Mouse (Mus musculus): ENCODE results near the gene Flot1.
"Not testable (repeated sequence)": the region's sequence is repeated elsewhere in the genome, so short reads cannot be mapped to it uniquely, and the experiment has no call there.

Flot1 gene

DNA sequence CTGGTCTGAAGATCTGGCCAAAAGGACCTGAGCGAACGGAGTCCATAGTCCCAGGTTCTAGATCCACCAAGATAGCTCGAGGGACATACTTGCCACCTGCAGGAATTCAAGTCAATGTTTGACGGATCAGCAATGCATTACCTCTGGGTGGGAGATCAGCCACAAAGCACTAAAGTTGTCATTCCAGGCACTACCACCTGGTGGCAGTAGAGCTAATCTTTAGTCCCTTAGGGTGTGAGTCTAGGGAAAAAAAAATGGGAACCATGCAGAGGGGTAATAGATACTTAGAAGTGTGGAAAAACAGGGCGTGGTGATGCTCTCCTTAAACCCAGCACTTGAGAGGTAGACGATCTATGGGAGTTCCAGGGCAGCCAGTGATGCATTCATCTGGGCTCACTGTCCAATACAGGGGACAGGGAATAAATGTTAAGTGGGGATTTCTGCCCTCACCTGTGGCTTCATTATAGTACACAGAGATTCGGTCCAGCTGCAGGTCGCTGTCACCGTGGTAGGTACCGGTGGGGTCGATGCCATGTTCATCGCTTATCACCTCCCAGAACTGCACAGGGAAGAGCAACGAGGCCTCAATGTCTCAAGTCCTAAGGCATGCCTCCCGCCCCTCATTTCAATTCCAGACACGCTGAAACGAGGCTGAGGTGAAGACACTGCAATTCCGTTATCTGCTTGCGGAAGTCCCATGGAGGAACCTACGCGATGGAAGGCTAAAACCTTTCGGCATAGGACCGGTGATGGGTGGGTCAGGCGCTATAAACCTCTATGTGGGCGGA is 13.3 kb downstream of the Flot1 start:
- peak; percentile 75 for DNase-seq (ENCODE audit: low read depth, low spot score)

DNA sequence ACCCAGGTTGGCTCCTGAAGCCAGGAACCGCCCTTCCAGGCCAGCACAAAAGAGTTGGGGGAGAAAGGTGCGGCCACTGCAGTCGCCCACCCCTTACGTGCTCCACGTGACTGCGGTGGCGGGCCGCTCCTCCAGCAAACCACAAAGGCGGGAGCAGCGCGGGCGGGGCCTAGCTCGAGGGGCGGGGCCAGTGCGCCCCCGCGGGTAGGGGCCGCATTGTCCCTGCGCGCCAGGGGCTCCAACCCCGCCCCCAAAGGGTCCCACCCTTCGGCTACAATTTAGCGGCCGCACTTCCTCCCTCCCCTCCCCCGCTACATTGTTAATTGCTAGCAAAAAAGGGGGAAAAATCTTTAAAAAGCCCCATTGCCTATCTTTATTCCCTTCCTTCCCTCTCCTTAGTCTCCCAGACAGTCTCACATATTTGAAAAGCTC is 14.0 kb downstream of the Flot1 start:
- DNase-seq (ENCODE audit: low read depth, low spot score), result peak; percentile 87

- DNase-seq (ENCODE audit: low read depth, low spot score), result no peak
These were observed 14.5 kb downstream of the Flot1 start for GRCm38 (mm10) chr17:35837487-35837886.

- peak; percentile 92 for DNase-seq (ENCODE audit: low read depth, low spot score)
These were observed 15.1 kb downstream of the Flot1 start, which contains the start of gene Tubb5 for GRCm38 (mm10) chr17:35838122-35838544. Gene Tubb5 (minus strand): TSS chr17:35838306.

DNA sequence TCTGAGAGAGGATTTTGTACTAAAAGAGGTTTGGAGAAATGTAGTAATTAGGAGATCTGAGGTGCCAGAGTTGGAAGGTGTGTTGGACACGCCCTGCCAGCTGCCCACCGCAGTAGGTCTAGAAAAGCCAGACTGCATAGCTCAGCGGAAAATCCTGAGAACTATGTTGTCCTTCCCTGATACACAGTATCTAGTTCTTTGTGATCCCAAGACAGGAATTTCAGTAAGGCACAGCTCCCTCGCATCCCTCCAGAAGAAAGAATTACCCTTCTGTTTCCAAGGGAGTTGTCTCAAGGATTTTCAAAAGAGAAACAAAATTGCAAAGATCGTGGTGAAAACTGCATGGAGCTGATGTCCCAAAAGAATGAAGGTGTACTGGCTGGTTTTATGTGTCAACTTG is 15.5 kb downstream of the Flot1 start:
- DNase-seq (ENCODE audit: low read depth, low spot score), result no peak

DNA sequence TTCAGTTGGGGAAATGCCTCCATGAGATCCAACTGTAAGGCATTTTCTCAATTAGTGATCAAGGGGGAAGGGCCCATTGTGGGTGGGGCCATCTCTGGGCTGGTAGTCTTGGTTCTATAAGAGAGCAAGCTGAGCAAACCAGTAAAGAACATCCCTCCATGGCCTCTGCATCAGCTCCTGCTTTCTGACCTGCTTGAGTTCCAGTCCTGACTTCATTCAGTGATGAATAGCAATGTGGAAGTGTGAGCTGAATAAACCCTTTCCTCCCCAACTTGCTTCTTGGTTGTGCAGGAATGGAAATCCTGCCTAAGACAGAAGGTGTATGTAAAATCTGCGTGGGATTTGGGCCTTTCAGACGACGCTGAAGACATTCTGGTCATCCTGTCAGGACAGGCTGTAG is 16.0 kb downstream of the Flot1 start:
- DNase-seq (ENCODE audit: low read depth, low spot score), result not testable (repeated sequence)

GRCm38 (mm10) chr17:35840561-35840960 is 17.5 kb downstream of the Flot1 start:
- no peak for DNase-seq (ENCODE audit: low read depth, low spot score)

- DNase-seq (ENCODE audit: low read depth, low spot score), result peak; percentile 99
These were observed 18.3 kb downstream of the Flot1 start, which contains the start of gene Mdc1 for GRCm38 (mm10) chr17:35841076-35841950. Gene Mdc1 (plus strand): TSS chr17:35841515.

DNA sequence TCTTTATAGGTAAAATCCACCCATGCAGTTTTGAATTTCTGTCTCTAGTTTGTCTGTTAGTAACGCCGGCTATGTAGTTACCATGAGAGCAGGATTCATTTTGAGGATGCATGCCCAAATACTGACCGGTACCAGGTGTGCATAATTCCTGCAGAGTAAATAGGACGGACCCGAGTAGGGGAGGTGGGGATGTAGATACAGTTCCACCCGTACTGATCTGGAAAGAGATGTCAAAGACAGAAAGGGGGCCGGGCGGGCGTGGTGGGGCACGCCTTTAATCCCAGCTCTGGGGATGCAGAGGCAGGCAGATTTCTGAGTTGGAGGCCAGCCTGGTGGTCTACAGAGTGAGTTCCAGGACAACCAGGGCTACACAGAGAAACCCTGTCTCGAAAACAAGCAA is 19.0 kb downstream of the Flot1 start:
- no peak for DNase-seq (ENCODE audit: low read depth, low spot score)

DNA sequence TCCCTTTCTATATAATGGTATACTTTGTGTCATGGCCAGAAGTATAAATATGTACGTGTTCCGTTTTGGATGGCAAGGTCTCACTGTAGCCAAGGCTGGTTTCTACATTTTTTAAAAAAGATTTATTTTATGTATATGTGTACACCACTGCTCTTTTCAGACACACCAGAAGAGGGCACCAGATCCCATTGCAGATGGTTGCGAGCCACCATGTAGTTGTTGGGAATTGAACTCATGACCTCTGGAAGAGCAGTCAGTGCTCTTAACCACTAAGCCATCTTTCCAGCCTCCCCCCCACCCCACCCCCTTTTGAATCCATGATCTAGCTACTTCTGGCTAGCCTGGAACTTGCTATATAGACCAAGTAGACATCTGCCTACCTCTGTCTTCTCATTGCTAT is 20.5 kb downstream of the Flot1 start:
- DNase-seq (ENCODE audit: low read depth, low spot score), result no peak

DNA sequence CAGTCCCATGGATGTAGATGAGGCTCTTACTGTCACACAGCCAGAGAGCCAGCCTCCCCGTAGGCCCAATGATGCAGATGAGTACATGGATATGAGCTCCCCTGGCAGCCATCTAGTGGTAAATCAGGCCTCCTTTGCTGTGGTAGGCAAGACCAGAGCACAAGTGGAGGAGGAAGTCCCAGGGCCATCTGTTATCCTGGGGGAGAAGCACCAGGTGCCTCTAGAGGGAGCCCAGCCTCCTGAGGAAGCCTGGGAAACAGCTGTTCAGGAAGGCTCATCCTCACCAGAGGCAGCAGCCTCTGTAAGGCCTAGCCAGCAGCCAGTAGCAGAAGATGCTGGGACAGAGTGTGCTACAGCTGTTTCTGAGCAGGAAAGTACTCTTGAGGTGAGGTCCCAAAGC is 25.1 kb downstream of the Flot1 start:
- DNase-seq (ENCODE audit: low read depth, low spot score), result no peak

DNA sequence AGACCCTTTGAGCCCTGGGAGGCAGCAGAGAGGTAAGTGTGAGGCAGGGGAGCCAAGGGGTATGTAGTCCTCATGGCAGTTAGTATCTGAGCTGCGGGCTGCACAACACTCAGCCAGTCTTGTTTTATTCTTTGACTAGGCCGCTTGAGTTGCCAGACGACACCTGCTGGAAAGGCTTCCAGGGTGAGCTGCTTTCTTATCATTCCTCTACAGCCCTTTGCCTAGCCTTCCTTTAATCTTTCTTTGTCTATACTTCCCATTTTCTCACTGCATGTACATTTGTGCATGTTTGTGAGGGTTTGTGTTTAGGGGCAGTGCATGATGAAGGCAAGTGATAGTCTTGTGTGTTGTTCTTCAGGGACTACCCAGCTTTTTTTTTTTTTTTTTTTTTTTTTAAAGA is 27.9 kb downstream of the Flot1 start:
- DNase-seq (ENCODE audit: low read depth, low spot score), result no peak

DNA sequence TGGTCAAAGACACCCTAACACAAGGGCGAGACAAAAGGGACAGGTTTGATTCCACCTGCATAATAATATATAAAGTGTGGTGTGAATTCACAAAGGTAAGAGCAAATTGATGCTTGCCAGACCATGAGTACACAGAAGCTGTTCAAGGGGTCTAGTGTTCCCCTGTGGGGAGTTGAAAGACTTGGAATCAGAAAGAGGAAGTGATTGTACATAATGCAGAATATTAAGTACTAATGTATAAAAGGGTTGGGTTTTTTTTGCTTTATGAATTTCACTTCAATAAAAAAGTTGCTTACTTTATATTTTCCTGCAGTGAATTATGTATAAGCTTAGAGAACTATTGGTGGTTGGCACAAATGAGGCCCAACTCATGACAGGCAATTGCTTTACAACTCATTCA is 36.3 kb downstream of the Flot1 start:
- no peak for DNase-seq (ENCODE audit: low read depth, low spot score)

- DNase-seq (ENCODE audit: low read depth, low spot score), result no peak
These were observed 36.8 kb downstream of the Flot1 start for GRCm38 (mm10) chr17:35859835-35860234.

GRCm38 (mm10) chr17:35860831-35861197 is 37.8 kb downstream of the Flot1 start:
- no peak for DNase-seq (ENCODE audit: low read depth, low spot score)

- DNase-seq (ENCODE audit: low read depth, low spot score), result peak; percentile 83
These were observed 38.3 kb downstream of the Flot1 start, which contains the start of gene Nrm for GRCm38 (mm10) chr17:35861198-35861857. Gene Nrm (plus strand): TSS chr17:35861318.

DNA sequence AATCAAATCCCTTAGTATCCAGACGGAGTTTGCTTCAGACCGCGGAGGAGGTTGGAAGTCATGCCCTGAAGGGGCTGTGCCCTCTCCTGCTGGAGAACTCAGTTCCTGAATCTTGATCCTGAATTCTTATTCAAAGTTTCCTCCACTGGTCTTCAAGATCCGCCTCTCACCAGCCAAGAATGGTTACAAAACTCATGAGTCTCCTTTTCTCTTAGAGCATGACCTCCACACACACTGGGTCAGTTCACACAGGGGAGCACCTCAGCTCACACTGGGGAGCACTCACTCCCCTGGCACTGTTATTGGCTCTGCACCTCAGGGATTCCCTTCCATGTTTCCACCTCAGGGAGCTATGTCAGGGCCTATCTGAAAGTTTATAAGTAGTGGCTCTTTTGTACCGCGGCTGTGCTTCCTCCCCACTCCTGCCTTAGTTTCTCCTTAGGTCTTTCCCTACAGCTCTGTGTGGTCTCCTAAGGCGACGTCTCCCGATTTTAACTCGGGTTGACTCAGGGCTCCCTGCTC is 41.9 kb downstream of the Flot1 start:
- DNase-seq (ENCODE audit: low read depth, low spot score), result no peak

- DNase-seq (ENCODE audit: low read depth, low spot score), result peak; percentile 77
These were observed 42.7 kb downstream of the Flot1 start, which contains the start of gene Ppp1r18 for GRCm38 (mm10) chr17:35865481-35866280. Gene Ppp1r18 (plus strand): TSS chr17:35865593.

DNA sequence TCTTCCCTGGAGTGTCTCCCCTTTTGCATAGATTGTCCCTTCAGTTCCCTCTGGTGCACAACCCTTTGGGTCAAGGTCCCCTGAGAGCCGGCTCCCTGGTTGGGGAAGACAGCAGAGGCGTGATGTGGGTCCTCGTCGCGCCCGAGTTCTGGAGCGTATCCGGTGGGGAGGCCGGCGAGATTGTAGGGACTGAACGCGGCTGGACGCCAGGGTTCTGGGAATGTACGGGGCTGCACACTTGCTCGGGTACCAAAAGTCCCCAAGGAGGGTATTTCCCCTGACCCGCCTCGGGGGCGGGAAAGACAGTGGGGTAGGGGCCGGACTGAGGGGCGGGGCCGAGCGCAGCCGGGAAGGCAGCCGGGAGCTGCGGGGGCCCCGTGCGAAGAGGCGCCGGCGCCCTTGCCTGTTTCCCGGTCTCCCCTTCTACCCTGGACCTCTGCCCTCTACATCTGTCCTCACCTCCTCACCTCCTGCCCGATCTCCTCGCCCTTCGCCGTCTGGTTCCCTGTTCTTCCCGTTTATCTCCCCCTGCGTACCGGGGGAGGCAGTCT is 43.3 kb downstream of the Flot1 start:
- no peak for DNase-seq (ENCODE audit: low read depth, low spot score)

Data from embryo, embryonic 11.5 days (tissue).